Comparison of ENCODE assay signal across 16 mouse cellular contexts in genomic region chr2:166610271-166610670, GRCm38 (mm10).
"Had no signal": no experiment of that assay in that cellular context is flagged by ENCODE, and none has a peak within 500 bp of the region (broad histone marks: within the 10 kb centered on the region; RNA-seq: fewer than 3 reads in every experiment).

No protein-coding gene starts in this region.

- ATAC-seq: lung, postnatal 0 days; midbrain, embryonic 16.5 days had no signal

- H3K27ac ChIP-seq: limb, embryonic 12.5 days; liver, embryonic 14.5 days; midbrain, embryonic 12.5 days; neural tube, embryonic 15.5 days had no signal

- H3K9me3 ChIP-seq: limb, embryonic 12.5 days; midbrain, embryonic 12.5 days; neural tube, embryonic 15.5 days had no signal

- H3K4me3 ChIP-seq: limb, embryonic 12.5 days; midbrain, embryonic 12.5 days; neural tube, embryonic 15.5 days had no signal

- H3K4me2 ChIP-seq: limb, embryonic 12.5 days; midbrain, embryonic 12.5 days; neural tube, embryonic 15.5 days had no signal

- DNase-seq: kidney, adult 8-10 months; kidney, postnatal 36 days; layer of hippocampus, adult 9-11 months; layer of hippocampus, postnatal 36 days; liver; lung, adult 2 months; lung, postnatal 4 days; right cerebral cortex, postnatal 4 days; spleen, adult 18-20 months; thymus, postnatal 36 days had no signal

- H3K9ac ChIP-seq: limb, embryonic 12.5 days; liver, embryonic 14.5 days; midbrain, embryonic 12.5 days; neural tube, embryonic 15.5 days had no signal

- H3K27me3 ChIP-seq: midbrain, embryonic 12.5 days; neural tube, embryonic 15.5 days had no signal
